Mouse (Mus musculus) hindbrain, embryonic 13.5 days (tissue): ENCODE results near the gene Rabepk. TPM values are rescaled to one million over a fixed set of nuclear protein-coding genes. Genes with fewer than 3 reads are reported as not detected.
"Not testable (repeated sequence)": the region's sequence is repeated elsewhere in the genome, so short reads cannot be mapped to it uniquely, and the experiment has no call there.

Experiments
- ATAC-seq: fragments of 200-750 bp; cut with Nextera tagmentation; 2 replicates; pipeline ENCODE4 v1.8.0; 2017; ENCODE audit warnings: moderate TSS enrichment; ENCODE audit not compliant: low FRiP score
- H3K27ac ChIP-seq: fragments of 300-500 bp; sonication (generic); 2 replicates; pipeline ENCODE4 v1.5.1; 2015; ENCODE audit warnings: inconsistent platforms, mild to moderate bottlenecking, moderate library complexity
- H3K27me3 ChIP-seq: fragments of 300-500 bp; sonication (generic); 2 replicates; pipeline ENCODE4 v1.6.1; 2015; ENCODE audit warnings: mild to moderate bottlenecking, inconsistent platforms
- H3K36me3 ChIP-seq: fragments of 300-500 bp; sonication (generic); 2 replicates; pipeline ENCODE4 v1.6.1; 2015; ENCODE audit warnings: mild to moderate bottlenecking, inconsistent platforms
- H3K4me1 ChIP-seq: fragments of 300-500 bp; sonication (generic); replicated peaks from 2 replicates; pipeline ENCODE4 v1.6.1; 2015; ENCODE audit warnings: inconsistent platforms
- H3K4me2 ChIP-seq: fragments of 300-500 bp; sonication (generic); 2 replicates; pipeline ENCODE4 v1.6.1; 2015; ENCODE audit warnings: inconsistent platforms, mild to moderate bottlenecking, moderate library complexity
- H3K4me3 ChIP-seq: fragments of 300-500 bp; sonication (generic); 2 replicates; pipeline ENCODE4 v1.5.1; 2015; ENCODE audit warnings: mild to moderate bottlenecking, inconsistent platforms
- H3K9ac ChIP-seq: fragments of 300-500 bp; sonication (generic); 2 replicates; pipeline ENCODE4 v1.6.1; 2015; ENCODE audit warnings: mild to moderate bottlenecking, inconsistent platforms
- H3K9me3 ChIP-seq: fragments of 300-500 bp; sonication (generic); 2 replicates; pipeline ENCODE4 v1.6.1; 2016; ENCODE audit warnings: inconsistent platforms
- WGBS: fragments of 180-500 bp; shearing (Covaris S2); methylation state at CpG from one replicate; pipeline ENCODE4 v1.1.7; 2015; 5-methylcytosine and 5-hydroxymethylcytosine counted together
- polyA plus RNA-seq: library from polyadenylated mRNA; unstranded; fragments of >200 nt; fragmentation: Nextera tagmentation; extraction: Ambion mirVana; gene quantifications from 2 replicates; pipeline ENCODE4 v1.2.1, GENCODE M21; 2015

The Rabepk gene
- 28.2 TPM in 2 replicates for polyA plus RNA-seq

- WGBS: 5% methylated on average over 44 of the region's 44 CpGs
- H3K27ac ChIP-seq: 0 out of 2 replicates have a peak within 1 kb of the TSS, but pooled peaks have one; percentile 42
- peak; percentile 53 for ATAC-seq
Measured at GRCm38 (mm10) chr2:34799357-34800256, at the start of gene Rabepk. Gene Rabepk, minus strand, starts transcription at chr2:34799912.

GRCm38 (mm10) chr2:34847702-34848101 lies 48.0 kb upstream of the Rabepk start:
- Histone ChIP-seq H3K9me3 (no peaks in the 10 kb centered on the region), H3K27me3 (no peaks in the 10 kb centered on the region), H3K4me3 (no peak overlapping the region), H3K9ac (no peak overlapping the region), H3K36me3 (peaks cover 35% of the 10 kb centered on the region), H3K4me1 (no peaks in the 10 kb centered on the region), H3K4me2 (no peak overlapping the region), H3K27ac (no peak overlapping the region)
- 97% methylated on average over 1 of the region's 1 CpGs for WGBS
- ATAC-seq: no peak

More at GRCm38 (mm10) chr2:34799357-34800256, at the start of gene Rabepk:
- Histone ChIP-seq H3K4me2 (peak within 1 kb of the TSS; percentile 86), H3K27me3 (no peaks in the 10 kb centered on the region), H3K36me3 (peaks cover 2% of the 10 kb centered on the region; the same call in 1 of the 2 replicates), H3K4me3 (peak within 1 kb of the TSS; percentile 67), H3K4me1 (peaks cover 30% of the 10 kb centered on the region), H3K9ac (peak within 1 kb of the TSS; percentile 79), H3K9me3 (no peaks in the 10 kb centered on the region)

DNA sequence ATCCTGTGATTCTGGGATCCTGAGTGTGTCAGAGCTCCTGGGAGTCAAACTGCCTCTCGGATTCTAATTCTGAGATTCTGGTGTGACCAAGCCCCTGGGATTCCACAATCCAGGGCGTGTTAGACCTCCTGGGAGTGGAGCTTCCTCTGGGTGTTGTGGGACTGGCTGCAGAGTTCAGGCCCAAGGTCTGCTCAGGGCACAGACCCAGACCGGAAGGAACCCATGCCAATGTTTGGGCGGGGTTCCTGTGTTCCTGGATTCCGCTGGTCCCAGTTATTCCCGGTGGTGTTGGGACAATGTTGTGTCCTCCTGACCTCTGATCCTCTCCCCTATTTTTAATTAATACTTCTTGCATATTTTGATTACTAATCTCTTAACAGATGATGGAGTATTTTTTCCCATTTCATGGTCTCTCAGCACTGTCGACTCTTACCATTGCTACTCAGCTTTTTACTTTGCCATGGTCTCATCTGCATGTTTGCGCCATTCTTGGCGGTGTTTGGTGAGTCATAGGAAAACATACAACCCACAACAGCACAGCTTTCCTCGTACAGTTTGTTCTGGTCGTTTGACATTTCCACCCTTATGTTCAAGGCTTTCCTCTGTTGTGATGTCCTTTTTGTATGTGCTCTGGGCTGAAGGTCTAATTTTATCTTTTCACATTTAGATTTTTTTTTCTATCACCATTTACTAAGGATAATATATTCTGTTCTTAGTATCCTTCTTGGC lies 43.7 kb upstream of the Rabepk start:
- Histone ChIP-seq H3K9me3 (no peaks in the 10 kb centered on the region), H3K4me2 (no peak overlapping the region), H3K36me3 (no peaks in the 10 kb centered on the region), H3K9ac (no peak overlapping the region), H3K27ac (no peak overlapping the region), H3K4me3 (no peak overlapping the region), H3K27me3 (no peaks in the 10 kb centered on the region), H3K4me1 (no peaks in the 10 kb centered on the region)
- no peak for ATAC-seq
- 86% methylated on average over 11 of the region's 11 CpGs for WGBS

GRCm38 (mm10) chr2:34841706-34842105 lies 42.0 kb upstream of the Rabepk start:
- no peak overlapping the region for H3K4me3 ChIP-seq
- no peak overlapping the region for H3K9ac ChIP-seq
- WGBS: 90% methylated on average over 8 of the region's 8 CpGs
- no peaks in the 10 kb centered on the region for H3K27me3 ChIP-seq
- H3K4me1 ChIP-seq: no peaks in the 10 kb centered on the region
- no peak overlapping the region for H3K27ac ChIP-seq
- no peaks in the 10 kb centered on the region for H3K9me3 ChIP-seq
- no peaks in the 10 kb centered on the region for H3K36me3 ChIP-seq
- no peak overlapping the region for H3K4me2 ChIP-seq
- ATAC-seq: no peak

DNA sequence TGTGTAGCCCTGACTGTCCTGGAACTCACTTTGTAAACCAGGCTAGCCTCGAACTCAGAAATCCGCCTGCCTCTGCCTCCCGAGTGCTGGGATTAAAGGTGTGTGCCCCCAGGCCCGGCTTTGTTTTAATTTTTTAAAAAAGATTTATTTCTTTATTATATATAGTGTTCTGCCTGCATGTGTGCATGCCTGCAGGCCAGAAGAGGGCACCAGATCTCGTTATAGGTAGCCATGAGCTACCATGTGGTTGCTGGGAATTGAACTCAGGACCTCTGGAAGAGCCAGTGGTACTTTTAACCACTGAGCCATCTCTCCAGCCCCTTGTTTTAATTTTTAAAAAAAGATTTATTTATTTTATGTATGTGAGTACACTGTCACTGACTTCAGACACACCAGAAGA lies 40.4 kb upstream of the Rabepk start:
- not testable (repeated sequence) for H3K4me2 ChIP-seq, ATAC-seq, H3K4me1 ChIP-seq, H3K36me3 ChIP-seq, H3K27ac ChIP-seq, H3K9me3 ChIP-seq, H3K9ac ChIP-seq, H3K27me3 ChIP-seq, H3K4me3 ChIP-seq
- WGBS: 88% methylated on average over 5 of the region's 5 CpGs

DNA sequence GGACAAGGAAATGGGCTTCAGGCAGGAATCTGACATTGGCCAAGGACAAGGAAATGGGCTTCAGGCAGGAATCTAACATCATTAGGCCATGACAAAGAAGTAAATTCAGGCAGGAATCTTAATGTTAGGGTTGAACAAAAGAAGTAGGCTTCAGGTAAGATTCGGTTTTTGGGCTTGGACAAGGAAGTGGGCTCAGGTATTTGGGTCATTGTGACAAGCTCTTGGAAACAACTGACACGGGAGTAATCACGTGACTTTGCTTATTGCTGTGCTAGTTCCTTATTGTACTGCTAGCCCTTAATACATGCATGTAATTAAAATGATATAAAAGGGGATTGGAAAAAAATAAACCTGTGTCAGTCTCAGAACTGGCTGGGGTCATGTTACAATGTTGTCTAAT lies 36.0 kb upstream of the Rabepk start:
- no peak overlapping the region for H3K27ac ChIP-seq
- H3K27me3 ChIP-seq: no peaks in the 10 kb centered on the region
- no peaks in the 10 kb centered on the region for H3K36me3 ChIP-seq
- no peaks in the 10 kb centered on the region for H3K4me1 ChIP-seq
- H3K9me3 ChIP-seq: no peaks in the 10 kb centered on the region
- no peak overlapping the region for H3K9ac ChIP-seq
- 84% methylated on average over 3 of the region's 3 CpGs for WGBS
- no peak overlapping the region for H3K4me2 ChIP-seq
- H3K4me3 ChIP-seq: no peak overlapping the region
- ATAC-seq: no peak

GRCm38 (mm10) chr2:34833624-34834023 lies 33.9 kb upstream of the Rabepk start:
- 85% methylated on average over 17 of the region's 17 CpGs for WGBS
- Histone ChIP-seq H3K9ac (no peak overlapping the region), H3K27me3 (no peaks in the 10 kb centered on the region), H3K27ac (no peak overlapping the region), H3K4me2 (no peak overlapping the region), H3K4me3 (no peak overlapping the region), H3K4me1 (no peaks in the 10 kb centered on the region), H3K36me3 (no peaks in the 10 kb centered on the region), H3K9me3 (0 out of 2 replicates have a peak, but pooled peaks cover 4% of the 10 kb centered on the region)
- ATAC-seq: no peak

DNA sequence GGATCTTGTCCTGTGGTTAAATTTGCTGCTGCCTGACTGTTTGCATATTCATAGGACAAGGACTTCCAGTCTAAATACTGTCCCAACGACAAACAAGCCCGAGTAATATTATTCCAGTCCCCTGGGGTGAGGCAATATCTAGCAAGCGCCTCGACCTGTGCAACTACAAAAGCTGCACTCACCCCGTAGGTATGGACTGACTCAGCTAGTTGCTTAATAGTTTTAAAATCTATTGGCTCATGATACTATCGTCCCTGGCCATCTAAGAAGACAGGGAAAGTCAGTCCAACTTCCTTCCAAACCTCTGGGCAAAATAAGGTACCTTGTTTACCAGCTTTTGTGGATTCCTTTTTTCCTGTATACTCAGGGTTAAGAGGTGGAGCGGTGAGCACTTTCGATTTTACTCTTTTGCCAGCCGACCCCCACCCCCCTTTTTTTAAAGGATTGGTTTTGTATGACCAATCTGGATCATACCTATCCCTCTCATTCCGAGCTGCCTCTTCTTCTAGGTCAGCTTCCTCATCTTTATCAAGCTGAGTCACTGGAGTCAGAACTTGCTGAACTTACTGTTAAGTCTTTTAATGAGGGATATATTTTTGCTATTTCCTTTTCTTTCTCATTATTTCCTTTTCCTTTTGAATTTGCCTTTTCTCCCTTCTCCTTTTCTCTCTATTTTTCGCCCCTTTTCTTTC lies 33.2 kb upstream of the Rabepk start, which contains the start of gene Gm34653:
Gene Gm34653, plus strand, starts transcription at position 242 of the 692 bp plus-strand sequence.
- not testable (repeated sequence) for H3K27ac ChIP-seq, H3K4me3 ChIP-seq, H3K27me3 ChIP-seq, H3K36me3 ChIP-seq, H3K4me2 ChIP-seq, H3K4me1 ChIP-seq, H3K9ac ChIP-seq, ATAC-seq, H3K9me3 ChIP-seq
- 69% methylated on average over 11 of the region's 11 CpGs for WGBS

DNA sequence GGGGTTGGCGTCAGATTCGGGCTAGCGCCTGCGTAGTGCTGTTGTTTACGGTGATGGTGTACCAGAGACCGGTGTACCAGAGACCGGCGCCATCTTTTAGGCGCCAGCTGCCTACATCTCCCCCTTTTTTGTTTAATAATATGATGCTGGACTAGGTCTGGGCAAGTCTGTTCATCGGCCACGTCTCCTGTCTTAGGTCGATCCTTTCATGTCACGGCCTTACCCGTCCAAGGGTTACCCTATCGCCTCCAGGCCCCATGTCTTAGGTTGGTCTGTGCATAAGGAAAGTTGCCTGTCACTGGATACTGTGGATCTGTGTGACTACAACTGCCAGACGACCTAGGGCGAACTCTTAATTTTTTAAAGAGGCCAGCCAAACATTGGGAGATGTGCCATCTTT lies 30.4 kb upstream of the Rabepk start:
- H3K4me2 ChIP-seq, H3K4me1 ChIP-seq, H3K4me3 ChIP-seq, ATAC-seq, H3K27me3 ChIP-seq, H3K27ac ChIP-seq, H3K9me3 ChIP-seq, H3K36me3 ChIP-seq, H3K9ac ChIP-seq: not testable (repeated sequence)
- WGBS: 93% methylated on average over 17 of the region's 17 CpGs

- no peak overlapping the region for H3K4me2 ChIP-seq
- H3K9ac ChIP-seq: no peak overlapping the region
- H3K27ac ChIP-seq: no peak overlapping the region
- H3K9me3 ChIP-seq: 0 out of 2 replicates have a peak, but pooled peaks cover 4% of the 10 kb centered on the region
- no peak for ATAC-seq
- H3K36me3 ChIP-seq: no peaks in the 10 kb centered on the region
- H3K27me3 ChIP-seq: peaks cover 8% of the 10 kb centered on the region; the same call in 1 of the 2 replicates
- no peak overlapping the region for H3K4me3 ChIP-seq
- H3K4me1 ChIP-seq: peaks cover 24% of the 10 kb centered on the region
- 90% methylated on average over 1 of the region's 1 CpGs for WGBS
Measured at GRCm38 (mm10) chr2:34828026-34828425, 28.3 kb upstream of the Rabepk start.

DNA sequence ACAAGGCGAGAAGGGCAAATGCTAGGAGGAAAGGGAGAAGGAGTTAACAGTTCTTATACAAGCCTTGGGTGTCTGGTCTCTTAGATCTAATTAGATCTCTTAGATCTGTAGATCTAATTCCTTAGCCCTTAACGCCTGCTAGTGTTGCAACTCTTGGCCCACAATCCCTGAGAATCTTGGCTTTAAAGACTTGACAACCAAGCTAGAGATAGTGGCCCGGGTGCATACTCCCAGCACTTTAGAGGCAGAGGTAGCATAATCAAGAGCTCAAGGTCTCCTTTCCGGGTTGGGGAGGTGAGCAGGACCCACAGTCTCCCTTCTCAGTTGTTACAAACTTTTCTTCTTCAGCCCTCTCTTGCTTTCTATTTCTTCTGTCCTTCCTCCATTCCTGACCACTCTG lies 27.9 kb upstream of the Rabepk start:
- no peak overlapping the region for H3K27ac ChIP-seq
- no peak for ATAC-seq
- H3K4me2 ChIP-seq: no peak overlapping the region
- peaks cover 8% of the 10 kb centered on the region; the same call in 1 of the 2 replicates for H3K27me3 ChIP-seq
- peaks cover 2% of the 10 kb centered on the region for H3K36me3 ChIP-seq
- no peak overlapping the region for H3K4me3 ChIP-seq
- no peak overlapping the region for H3K9ac ChIP-seq
- 0 out of 2 replicates have a peak, but pooled peaks cover 4% of the 10 kb centered on the region for H3K9me3 ChIP-seq
- H3K4me1 ChIP-seq: peaks cover 24% of the 10 kb centered on the region
- WGBS: 93% methylated on average over 4 of the region's 4 CpGs
